Mouse (Mus musculus) layer of hippocampus, adult 9-10 months (tissue): ENCODE data around the gene A530016L24Rik.
A peak's percentile ranks its signal among the peaks of the same experiment; 100 is the strongest.

Experiments
- DNase-seq: peaks from one replicate; pipeline ENCODE4 v3.0.0; 2022; ENCODE audit warnings: low spot score

Gene A530016L24Rik

DNA sequence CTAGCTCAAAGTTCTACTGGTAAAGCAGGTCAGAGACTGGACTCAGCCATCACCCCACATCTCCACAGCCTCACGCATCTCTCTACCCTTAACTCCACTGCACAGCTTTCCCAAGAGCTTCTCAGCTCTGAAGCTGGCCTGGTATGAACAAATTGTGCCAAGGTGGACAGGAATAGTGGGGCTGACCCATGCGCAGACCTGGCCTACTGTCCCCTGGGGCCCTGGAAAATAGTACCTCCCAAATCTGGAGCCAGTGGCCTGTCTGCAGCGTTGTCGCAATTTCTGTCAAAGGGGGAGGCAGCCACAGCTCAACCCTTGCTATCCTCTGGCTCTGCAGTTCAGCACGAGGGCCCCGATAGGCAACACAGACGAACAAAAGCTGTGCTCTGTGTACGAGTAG lies at the start of gene A530016L24Rik:
TSS of gene A530016L24Rik (plus strand) at position 315 of the 400 bp plus-strand sequence.
- DNase-seq: no peak

DNA sequence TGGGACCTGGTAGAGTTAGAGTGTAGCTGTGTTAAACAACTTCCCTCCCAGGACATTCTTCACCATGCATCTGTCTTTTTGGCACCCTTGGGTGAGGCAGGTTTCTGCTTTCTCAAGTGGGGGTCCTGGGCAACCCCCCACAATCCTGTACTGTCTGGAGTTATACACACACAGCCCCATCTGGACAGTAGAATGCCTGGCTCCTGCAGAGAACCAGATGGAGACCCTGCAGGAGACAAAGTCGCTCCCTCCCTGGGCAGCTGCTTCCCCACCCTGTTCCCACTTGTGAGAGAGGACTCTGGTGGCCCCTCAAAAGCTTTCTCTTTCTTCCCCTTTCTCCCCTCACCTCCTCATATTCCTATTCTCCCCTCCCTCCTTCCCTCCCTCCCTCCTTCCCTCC lies 49.3 kb upstream of the A530016L24Rik start:
- DNase-seq: no peak

DNA sequence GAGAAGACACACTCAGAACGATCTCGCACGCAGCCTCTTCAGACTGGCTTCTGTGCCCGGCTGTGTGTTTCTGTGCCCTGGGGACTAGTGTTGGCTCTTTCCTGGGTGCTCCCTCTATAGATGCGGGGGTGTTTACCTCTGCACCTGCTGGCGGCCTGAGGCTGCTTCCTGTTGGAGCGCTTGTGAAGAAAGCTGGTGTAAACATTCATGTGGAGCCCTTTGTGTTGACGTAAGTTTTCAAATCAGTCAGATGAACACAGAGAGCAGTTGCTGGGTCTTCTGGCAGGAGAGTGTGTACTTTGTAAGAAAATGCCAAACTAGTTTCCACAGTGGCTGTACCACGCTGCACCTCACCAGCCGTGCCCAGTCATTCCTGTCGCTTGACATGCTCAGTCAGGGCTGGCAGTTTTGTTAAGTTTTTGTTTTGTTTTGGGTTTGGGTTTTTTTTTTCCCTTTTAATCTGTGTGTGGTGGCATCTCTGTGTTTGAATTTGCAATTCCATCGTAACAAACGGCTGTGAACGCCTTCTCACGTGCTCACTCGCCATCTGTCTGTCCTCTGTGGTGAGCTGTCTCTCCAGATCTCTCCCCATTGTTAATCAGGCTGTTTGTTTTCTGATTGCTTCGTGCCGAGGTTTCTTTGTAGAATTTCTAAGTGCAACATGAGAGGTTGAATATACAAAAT lies 40.0 kb upstream of the A530016L24Rik start:
- DNase-seq: no peak

DNA sequence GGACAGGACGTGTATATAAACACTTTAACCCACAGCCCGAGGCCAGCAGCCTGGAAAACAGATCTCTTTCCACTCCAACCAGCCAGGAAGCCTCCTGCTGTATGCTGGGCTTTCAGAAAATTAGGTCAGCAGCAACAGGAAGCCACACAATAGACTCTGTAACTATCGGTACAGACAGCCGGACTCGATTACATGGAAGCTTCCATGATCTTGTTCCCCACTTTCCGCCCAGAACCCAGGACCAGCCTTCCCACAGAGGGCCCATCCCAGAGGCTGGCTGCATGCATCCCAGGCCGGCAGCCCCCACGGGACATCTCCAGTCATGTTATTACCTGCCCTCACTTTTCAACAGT lies 39.4 kb upstream of the A530016L24Rik start:
- no peak for DNase-seq

DNA sequence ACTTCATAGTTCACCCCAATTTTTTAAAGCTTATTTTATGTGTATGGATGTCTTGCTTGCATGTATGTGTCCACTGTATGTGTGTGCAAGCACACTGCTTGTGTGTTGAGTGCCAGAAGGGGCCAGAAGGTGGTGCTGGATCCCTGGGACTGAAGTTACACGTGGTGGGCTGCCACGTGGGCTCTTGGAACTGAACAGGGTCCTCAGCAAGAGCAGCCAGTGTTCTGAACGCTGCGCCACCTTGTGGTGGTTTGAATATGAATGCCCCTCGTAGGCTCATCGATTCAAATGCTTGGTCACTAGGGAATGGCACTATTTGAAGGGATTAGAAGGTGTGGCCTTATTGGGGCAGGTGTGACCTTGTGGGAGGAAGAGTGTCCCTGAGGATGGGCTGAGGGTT lies 38.4 kb upstream of the A530016L24Rik start:
- no peak for DNase-seq

DNA sequence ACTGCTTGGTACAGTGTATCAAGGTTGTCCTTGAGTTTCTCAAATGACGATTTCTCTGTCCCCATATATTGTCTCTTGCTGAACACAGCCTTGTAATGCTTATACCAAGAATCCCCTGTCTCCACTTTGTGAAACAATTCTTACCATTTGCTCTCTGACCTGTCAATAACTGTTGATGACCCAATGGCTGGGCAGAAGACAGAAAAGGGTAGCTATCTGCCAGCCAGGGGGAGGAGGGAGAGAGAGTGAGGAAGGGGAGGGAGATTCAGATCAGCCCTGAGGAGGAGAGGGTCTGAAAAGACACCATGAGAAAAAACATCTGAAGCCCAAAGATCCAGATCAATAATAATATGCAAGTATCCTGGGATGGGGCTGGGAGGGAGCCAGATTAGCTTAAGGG lies 37.9 kb upstream of the A530016L24Rik start:
- DNase-seq: no peak

DNA sequence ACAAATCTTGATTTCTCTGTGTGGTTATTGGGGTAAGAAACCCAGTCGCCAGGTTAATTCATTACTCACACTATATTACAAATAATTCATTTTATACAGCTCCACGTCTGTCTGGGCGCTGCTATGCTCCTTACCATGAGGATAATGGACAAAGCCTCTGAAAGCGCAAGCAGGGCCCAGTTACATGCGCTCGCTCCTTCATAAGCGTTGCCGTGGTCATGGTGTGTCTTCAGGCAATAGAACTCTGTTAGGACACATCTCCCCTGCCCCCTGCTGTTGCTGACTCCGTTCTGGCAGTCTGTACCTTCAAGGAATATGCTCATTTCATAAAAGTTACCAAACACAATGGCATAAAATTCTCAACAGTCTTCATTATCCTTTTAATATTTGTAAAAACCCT lies 37.4 kb upstream of the A530016L24Rik start:
- DNase-seq: no peak

DNA sequence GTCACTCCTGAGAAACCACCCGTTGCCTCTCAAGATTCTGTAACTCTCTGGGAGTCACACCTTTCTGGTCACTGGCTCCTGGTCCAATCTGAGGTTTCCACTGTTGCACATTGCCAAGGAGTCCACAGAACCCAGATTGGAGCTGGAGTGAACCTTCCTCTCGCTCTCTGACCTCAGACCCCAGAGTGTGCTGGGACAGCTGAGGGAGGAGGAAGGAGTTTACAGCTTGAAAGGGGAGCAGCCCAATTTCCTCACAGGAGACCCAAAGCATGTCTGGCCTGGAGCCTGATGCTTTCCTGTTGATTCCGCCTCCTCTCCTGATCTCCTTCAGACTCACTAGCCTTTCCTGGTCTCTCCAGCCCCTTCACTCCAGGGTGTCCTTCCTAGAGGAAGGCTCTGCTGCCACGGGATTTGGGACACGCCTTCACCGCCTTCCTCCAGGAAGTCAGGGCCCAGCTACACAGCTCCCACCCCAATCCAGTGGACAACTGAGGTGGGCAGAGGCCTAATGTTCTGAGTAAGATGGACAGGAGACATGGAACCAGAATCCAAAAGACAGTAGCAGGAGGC lies 33.0 kb upstream of the A530016L24Rik start:
- no peak for DNase-seq

DNA sequence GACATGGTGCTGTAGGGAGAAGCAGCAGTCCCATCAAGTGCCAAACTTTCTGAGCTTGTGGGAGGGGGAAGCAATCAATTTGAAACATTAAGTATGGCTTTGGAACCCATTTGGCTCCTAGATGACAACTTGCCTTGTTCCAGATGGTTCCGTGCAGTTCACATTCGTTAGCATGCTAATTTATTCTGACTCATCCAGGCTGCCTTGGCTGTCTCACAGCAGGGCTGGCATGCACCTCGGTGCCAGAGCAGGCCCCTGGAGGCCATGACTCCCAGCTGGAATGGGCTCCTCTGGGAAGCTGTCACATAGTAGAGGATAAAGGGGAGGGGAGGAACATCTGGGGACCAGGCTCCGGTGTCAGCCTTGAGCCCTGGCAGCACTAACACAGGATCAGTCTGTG lies 31.4 kb upstream of the A530016L24Rik start:
- peak; percentile 89 for DNase-seq

DNA sequence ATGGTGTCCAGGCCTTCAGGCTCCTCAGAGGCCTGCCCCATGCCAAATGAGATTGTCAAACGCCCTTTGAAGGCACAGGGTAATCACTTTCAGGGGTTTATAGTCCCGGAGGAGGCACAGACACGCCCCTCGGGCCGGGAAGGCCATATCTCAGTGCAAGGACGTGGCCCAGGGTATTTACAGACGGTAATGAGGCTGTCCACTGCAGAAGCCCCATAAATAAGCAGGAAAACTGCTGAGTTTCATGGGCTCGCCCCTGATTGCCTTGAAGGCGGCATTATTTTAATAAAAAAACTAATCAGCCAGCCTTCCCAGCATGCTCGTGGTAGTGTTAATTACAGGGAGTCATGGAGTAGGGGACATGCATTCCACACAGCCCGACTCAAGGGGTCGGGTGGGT lies 26.8 kb upstream of the A530016L24Rik start:
- no peak for DNase-seq

DNA sequence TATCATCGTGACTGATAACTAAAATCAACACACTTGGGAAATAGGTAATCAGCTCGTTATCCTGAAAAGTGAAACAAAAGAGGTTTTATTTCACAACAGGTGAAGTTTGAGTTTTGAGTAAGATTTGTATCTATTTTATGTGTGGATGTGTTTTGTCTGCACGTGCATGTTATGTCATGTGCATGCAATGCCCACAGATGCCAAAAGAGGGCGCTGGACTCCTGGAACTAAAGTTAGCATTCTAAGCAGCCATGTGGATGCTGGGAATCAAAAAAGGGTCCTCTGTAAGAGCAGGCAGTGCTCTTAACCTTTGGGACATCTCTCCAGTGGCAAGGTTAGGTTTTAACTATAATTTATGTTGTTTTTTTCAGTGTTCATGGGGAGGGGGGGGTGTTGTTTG lies 26.0 kb upstream of the A530016L24Rik start:
- DNase-seq: no peak

DNA sequence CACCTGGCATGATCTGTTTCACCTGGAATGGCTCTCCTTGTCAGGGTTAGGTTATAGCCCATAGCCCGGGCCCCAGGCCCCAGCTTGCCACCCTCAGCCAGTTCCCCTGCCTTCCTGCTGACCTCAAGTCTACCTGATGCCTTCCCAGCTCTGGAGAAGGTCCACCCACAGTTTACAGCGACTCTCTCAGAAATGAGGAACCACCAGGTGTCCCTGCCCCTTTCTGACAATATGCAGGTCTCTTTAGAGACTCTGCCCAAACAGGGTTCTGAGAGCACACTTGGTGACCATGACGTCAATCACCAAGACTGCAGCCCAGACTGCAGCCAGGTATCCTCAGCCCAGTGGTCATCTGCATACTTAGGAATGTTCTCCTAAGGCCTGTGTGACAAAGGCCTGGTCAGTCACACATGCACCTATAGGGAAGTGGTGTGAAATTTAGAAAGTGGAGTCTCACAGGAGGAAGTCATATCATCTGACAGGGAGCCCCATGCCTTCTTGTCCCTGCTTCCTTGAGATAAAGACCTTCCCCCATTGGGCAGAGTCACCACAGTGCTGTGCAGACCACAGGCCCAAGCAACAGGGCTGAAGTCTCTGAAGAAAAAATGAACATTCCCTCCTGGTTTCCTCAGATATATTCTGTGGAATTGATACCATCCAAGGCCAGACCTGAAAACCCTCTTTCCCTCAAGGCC lies 25.4 kb upstream of the A530016L24Rik start:
- DNase-seq: no peak

DNA sequence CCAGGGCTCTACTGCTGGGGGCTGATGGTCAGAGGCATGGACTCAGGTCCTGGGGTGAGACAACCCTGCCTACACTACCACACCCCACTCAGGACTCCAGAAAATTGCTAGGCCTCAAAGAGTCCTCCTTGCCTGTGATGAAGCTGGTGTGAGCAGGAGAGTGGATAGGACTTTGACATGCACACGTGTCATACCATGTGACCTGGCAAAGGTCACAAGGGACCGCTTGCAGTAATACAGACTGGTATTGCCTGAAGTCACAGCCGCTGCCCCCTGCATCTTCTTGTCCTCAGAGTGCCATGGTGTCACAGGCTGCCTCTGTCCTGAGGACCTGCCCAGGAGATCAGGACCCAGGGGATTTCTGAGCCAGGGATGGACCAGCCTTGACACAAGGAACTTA lies 24.7 kb upstream of the A530016L24Rik start:
- DNase-seq: no peak

DNA sequence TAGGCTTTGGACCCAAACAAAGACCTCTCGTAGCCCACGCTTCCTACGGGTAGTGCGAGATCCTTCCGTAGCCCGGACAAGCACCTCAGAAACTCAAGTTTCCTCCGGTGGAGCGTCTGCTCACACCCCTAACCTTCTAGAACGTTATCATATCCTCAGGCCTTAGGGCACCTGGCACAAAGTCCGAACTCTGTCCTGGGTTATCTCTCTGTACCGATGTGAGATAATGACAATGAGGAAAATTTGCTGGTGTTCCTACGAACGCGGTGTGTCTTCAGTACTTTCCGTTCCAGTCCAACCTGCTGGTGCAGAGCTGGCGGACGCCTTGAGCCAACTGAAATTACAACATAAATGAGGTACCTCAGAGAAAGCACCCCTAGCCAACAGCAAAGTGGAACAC lies 23.3 kb upstream of the A530016L24Rik start:
- DNase-seq: no peak

DNA sequence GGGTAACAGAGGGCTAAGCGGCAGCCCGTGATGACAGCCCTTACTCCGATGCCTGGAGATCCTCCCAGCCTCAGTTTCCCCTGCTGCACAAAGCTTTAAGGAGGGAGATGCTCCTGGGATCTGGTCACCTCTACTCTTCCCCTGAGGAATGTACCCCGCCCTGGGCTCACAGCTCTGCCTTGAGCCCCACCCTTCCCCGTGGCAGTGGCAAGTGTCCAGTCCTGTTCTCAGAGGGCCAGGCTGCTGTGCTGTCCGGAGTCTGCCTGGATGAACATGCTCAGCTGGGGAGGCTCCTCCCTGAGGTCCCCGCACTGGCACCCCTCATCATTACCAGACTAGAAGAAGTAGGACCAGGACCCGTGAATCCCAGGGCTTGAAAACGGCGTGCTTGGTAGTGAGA lies 21.9 kb upstream of the A530016L24Rik start:
- no peak for DNase-seq

DNA sequence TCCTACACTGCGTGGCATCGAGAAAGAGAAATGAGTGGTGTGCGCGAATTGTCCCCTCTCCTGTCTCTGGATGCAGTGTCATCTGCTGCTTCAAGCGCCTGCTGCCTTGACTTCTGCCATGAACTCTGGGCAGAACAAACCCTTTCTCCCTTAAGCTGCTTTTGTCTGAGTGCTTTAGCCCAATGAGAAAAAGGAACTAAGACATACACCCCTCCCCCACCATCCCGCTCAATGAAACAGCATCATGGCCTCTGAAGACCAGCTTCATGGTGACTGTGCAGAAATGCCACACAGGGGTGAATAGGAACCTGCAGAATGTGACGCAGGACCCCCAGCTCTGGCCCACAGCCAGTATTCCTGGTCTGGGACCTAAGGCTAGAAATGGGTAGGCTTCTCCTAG lies 19.9 kb upstream of the A530016L24Rik start:
- no peak for DNase-seq

DNA sequence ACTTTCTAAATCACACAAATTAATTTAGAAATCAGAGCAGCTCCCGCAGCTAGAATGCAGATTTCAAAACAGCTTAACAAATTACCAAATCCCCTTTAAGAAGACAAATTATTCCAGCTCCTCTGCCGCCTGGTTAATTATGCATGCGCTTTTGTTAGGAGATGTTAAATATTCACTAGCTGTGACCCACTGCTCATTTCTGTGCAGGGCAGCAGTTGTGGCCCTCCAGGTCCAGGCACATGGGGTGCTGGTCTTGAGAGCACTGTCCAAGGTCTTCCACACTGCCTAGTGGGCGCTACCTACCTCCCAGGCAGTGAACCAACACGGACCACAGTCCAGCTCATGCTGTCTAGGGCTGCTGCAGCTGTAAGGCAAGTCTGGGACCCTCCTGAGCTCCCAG lies 19.0 kb upstream of the A530016L24Rik start:
- DNase-seq: no peak

DNA sequence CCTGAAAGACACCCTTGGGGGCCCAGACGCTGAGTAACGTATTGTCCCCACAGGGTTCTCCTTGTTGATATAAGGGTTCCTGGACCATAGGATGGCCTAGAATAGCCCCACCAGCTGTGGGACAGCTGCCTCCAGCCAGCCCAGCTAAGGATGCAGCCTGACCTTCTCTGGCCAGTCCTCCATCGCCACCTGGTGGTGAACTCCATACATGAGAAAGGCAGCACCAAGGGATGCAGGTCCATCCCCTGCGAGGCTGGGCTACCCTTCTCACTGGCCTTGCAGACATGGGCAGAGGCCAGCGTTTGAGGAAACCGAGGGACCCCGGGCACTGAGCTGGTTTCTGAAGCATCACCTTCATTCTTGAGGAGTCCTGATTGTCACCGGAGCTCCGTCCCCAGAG lies 15.5 kb upstream of the A530016L24Rik start:
- DNase-seq: peak; percentile 77

DNA sequence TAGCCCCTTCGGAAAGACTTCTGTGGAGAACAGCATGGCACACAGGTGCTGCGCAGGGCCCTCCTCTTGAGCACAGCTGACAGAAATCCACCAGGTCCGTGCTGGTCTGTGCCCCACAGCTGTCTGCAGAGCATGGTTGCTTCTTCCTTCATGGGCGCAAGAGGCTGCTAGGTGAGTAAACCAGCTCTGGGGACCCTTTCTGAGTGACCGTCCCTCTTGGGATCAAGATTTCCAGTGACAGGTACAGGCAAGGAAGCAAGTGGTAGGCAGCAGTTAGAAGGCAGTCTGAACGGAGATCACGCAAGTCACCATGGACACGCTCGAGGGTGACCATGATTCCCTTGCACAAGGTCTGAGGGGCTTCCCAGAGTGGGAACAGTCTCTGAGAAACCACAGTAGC lies 287 bp downstream of the A530016L24Rik start:
- no peak for DNase-seq

DNA sequence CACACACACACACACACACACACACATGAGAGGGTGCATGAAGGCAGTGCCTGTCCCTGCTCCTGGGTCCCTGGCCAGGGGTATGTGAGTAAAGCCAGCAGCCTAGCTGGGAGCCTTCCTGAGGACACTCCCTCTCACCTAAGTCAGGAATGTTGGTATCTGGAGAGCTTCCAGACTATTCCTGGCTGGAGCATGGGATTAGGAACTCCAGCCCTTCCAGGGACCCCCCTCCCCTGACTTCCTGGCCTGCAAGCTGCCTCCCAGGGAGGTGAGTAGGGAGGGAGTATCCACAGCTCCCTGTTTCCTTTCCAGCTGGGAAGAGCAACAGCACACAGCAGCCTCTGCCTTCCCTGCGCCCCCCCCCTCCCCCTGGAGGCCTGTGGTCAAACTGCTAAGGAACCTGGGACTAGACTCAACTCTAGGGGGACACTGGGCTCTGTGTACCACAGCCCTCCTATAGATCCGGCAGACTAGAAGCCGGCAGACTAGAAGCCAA lies 1.2 kb downstream of the A530016L24Rik start:
- no peak for DNase-seq

DNA sequence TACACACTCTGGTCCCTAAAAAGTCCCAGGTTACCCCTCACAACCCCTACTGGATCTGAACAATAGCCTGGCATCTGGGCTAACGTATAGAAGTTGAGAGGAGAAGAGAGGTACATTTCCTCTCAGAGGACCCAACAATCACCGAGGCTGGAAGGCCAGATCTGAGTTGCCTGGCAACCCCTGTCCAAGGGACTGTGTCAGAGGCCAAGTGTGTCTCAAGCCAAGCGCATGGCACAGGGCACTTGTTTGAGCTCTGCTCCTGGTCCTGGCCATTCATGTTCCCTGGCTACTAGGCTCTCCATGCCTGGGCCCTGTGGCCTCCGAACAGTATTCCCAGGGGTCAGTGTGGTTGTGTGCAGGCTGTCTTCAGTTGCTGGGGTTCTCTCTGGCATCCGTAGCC lies 6.9 kb downstream of the A530016L24Rik start:
- DNase-seq: no peak

DNA sequence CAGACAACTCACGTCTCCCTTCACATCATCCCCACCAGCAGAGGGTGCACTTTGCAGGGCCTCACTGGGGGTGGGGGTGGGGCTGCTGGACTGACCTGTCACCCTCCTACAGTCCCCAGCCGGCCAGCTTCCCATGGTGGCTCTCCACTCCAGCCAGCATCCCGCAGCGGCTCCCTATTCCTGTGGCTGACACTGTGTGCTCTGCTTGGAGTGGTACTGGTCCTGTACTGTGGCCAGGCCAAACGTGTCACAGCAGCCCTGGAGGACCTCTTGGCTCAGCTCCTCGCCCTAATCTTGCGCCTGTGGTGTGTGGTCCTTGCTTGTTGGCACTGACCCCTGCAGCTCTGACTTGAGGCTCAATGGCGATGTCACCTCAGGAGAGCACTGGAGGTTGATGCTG lies 8.5 kb downstream of the A530016L24Rik start:
- DNase-seq: no peak

DNA sequence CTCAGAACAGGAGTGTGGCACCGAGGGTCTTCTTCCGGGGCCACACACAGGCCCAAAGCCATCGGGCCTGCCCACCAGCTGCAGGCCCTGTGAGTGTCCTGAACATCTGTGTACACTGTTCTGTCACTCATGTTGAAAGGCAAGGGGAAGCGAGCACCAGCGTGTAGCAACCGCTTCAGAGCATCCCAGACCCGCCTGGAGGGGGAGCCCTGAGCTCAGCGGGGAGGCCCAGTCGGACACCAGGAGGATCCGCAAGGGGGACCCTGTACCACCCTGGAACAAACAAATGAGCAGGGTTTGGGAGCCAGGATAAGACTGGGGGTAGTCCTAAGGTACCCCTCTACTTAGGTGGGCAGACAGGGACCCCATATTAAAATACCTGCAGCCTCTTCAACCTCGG lies 9.4 kb downstream of the A530016L24Rik start:
- no peak for DNase-seq
